Mouse (Mus musculus): Measurements from ENCODE around the gene Tmem54.

The Tmem54 gene

GRCm38 (mm10) chr4:129129387-129129786 is 24.0 kb downstream of the Tmem54 start:
- DNase-seq (ENCODE audit: low spot score in 2 of 2), result no peak

- DNase-seq (ENCODE audit: low spot score in 2 of 2), result no peak
Observed at GRCm38 (mm10) chr4:129130149-129130548, 24.8 kb downstream of the Tmem54 start.

GRCm38 (mm10) chr4:129130755-129131303 is 25.5 kb downstream of the Tmem54 start:
- DNase-seq (ENCODE audit: low spot score in 2 of 2), result no peak

- DNase-seq (ENCODE audit: low spot score in 2 of 2), result peak in 1 of 2 experiments; percentile 69
Observed at GRCm38 (mm10) chr4:129134799-129135585, 29.6 kb downstream of the Tmem54 start.

GRCm38 (mm10) chr4:129135637-129136036 is 30.3 kb downstream of the Tmem54 start:
- DNase-seq (ENCODE audit: low spot score in 2 of 2), result no peak

GRCm38 (mm10) chr4:129136189-129136578 is 30.8 kb downstream of the Tmem54 start:
- DNase-seq (ENCODE audit: low spot score in 2 of 2), result no peak

GRCm38 (mm10) chr4:129136579-129137391 is 31.4 kb downstream of the Tmem54 start, which contains the start of gene Fndc5:
TSS of gene Fndc5 (plus strand) at chr4:129136999.
- DNase-seq (ENCODE audit: low spot score in 2 of 2), result no peak

- DNase-seq (ENCODE audit: low spot score in 2 of 2), result no peak
Observed at GRCm38 (mm10) chr4:129137392-129138321, 32.3 kb downstream of the Tmem54 start.

- DNase-seq (ENCODE audit: low spot score in 2 of 2), result no peak
Observed at GRCm38 (mm10) chr4:129139642-129140041, 34.3 kb downstream of the Tmem54 start.

GRCm38 (mm10) chr4:129140808-129141207 is 35.5 kb downstream of the Tmem54 start:
- no peak for DNase-seq (ENCODE audit: low spot score in 2 of 2)

- DNase-seq (ENCODE audit: low spot score in 2 of 2), result no peak
Observed at GRCm38 (mm10) chr4:129141560-129142438, 36.5 kb downstream of the Tmem54 start.

GRCm38 (mm10) chr4:129142439-129143045 is 37.2 kb downstream of the Tmem54 start:
- DNase-seq (ENCODE audit: low spot score in 2 of 2), result no peak

GRCm38 (mm10) chr4:129143509-129143908 is 38.2 kb downstream of the Tmem54 start:
- DNase-seq (ENCODE audit: low spot score in 2 of 2), result no peak

- peak; percentile 72 to 79 for DNase-seq (ENCODE audit: low spot score in 2 of 2)
Observed at GRCm38 (mm10) chr4:129144401-129145367, 39.3 kb downstream of the Tmem54 start.

GRCm38 (mm10) chr4:129145411-129145810 is 40.1 kb downstream of the Tmem54 start:
- DNase-seq (ENCODE audit: low spot score in 2 of 2), result no peak

- no peak for DNase-seq (ENCODE audit: low spot score in 2 of 2)
Observed at GRCm38 (mm10) chr4:129145943-129146342, 40.6 kb downstream of the Tmem54 start.

- DNase-seq (ENCODE audit: low spot score in 2 of 2), result no peak
Observed at GRCm38 (mm10) chr4:129146392-129146791, 41.0 kb downstream of the Tmem54 start.

- DNase-seq (ENCODE audit: low spot score in 2 of 2), result no peak
Observed at GRCm38 (mm10) chr4:129147552-129148103, 42.3 kb downstream of the Tmem54 start.

Data from frontal cortex, postnatal 14 days (tissue).